Mouse (Mus musculus): ENCODE results near the gene Parva. TPM values are rescaled to one million over a fixed set of nuclear protein-coding genes. Genes with fewer than 3 reads are reported as not detected.

The Parva gene
- polyA plus RNA-seq, 1 experiment from 2014 or later = 47.2 TPM

GRCm38 (mm10) chr7:112390937-112391605 lies 36.2 kb upstream of the Parva start:
- no peaks in the 10 kb centered on the region for H3K9me3 ChIP-seq (ENCODE audit: control insufficient read depth, low read length)
- no peaks in the 10 kb centered on the region for H3K27me3 ChIP-seq (ENCODE audit: control insufficient read depth, insufficient read depth, low read length)
- no peak overlapping the region for H3K4me2 ChIP-seq (replicated peaks; ENCODE audit: low read depth, low read length)
- ATAC-seq (ENCODE audit: low FRiP score) (0 out of 2 replicates have a peak, but pooled peaks have one; percentile 40), DNase-seq (ENCODE audit: low spot score) (peak; percentile 30)
- 33% methylated on average over 6 of the region's 6 CpGs for WGBS
- no peak overlapping the region for H3K4me3 ChIP-seq (ENCODE audit: low read depth, low read length)
- peak overlapping the region; percentile 8; the same call in 1 of the 2 replicates for H3K27ac ChIP-seq (ENCODE audit: low read depth, low read length)
- 0 out of 2 replicates have a peak, but pooled peaks cover 6% of the 10 kb centered on the region for H3K4me1 ChIP-seq (replicated peaks; ENCODE audit: control insufficient read depth, insufficient read depth, low read length)
- H3K9ac ChIP-seq (ENCODE audit: low read depth, low read length) = no peak overlapping the region
- no peaks in the 10 kb centered on the region for H3K36me3 ChIP-seq (ENCODE audit: control insufficient read depth, insufficient read depth, low read length)

GRCm38 (mm10) chr7:112397786-112398185 lies 29.5 kb upstream of the Parva start:
- ATAC-seq (ENCODE audit: low FRiP score) (no peak), DNase-seq (ENCODE audit: low spot score) (no peak)
- Histone ChIP-seq H3K4me3 (ENCODE audit: low read depth, low read length) (no peak overlapping the region), H3K27ac (ENCODE audit: low read depth, low read length) (no peak overlapping the region), H3K9ac (ENCODE audit: low read depth, low read length) (no peak overlapping the region), H3K36me3 (ENCODE audit: control insufficient read depth, insufficient read depth, low read length) (no peaks in the 10 kb centered on the region), H3K4me2 (replicated peaks; ENCODE audit: low read depth, low read length) (no peak overlapping the region), H3K4me1 (replicated peaks; ENCODE audit: control insufficient read depth, insufficient read depth, low read length) (no peaks in the 10 kb centered on the region), H3K9me3 (ENCODE audit: control insufficient read depth, low read length) (no peaks in the 10 kb centered on the region), H3K27me3 (ENCODE audit: control insufficient read depth, insufficient read depth, low read length) (no peaks in the 10 kb centered on the region)
- 88% methylated on average over 3 of the region's 3 CpGs for WGBS

GRCm38 (mm10) chr7:112399425-112400170 lies 27.7 kb upstream of the Parva start:
- 44% methylated on average over 7 of the region's 7 CpGs for WGBS
- no peak overlapping the region for H3K4me3 ChIP-seq (ENCODE audit: low read depth, low read length)
- no peak overlapping the region for H3K9ac ChIP-seq (ENCODE audit: low read depth, low read length)
- H3K9me3 ChIP-seq (ENCODE audit: control insufficient read depth, low read length) = no peaks in the 10 kb centered on the region
- H3K4me1 ChIP-seq (replicated peaks; ENCODE audit: control insufficient read depth, insufficient read depth, low read length) = no peaks in the 10 kb centered on the region
- H3K27me3 ChIP-seq (ENCODE audit: control insufficient read depth, insufficient read depth, low read length) = no peaks in the 10 kb centered on the region
- H3K36me3 ChIP-seq (ENCODE audit: control insufficient read depth, insufficient read depth, low read length) = no peaks in the 10 kb centered on the region
- no peak overlapping the region; the same call in 1 of the 2 replicates for H3K27ac ChIP-seq (ENCODE audit: low read depth, low read length)
- H3K4me2 ChIP-seq (replicated peaks; ENCODE audit: low read depth, low read length) = no peak overlapping the region
- DNase-seq (ENCODE audit: low spot score) (peak; percentile 30), ATAC-seq (ENCODE audit: low FRiP score) (peak; percentile 81)

- no peaks in the 10 kb centered on the region for H3K27me3 ChIP-seq (ENCODE audit: control insufficient read depth, insufficient read depth, low read length)
- H3K27ac ChIP-seq (ENCODE audit: low read depth, low read length) = no peak overlapping the region; the same call in 1 of the 2 replicates
- no peak overlapping the region for H3K9ac ChIP-seq (ENCODE audit: low read depth, low read length)
- peak; percentile 70 for ATAC-seq (ENCODE audit: low FRiP score)
- H3K4me3 ChIP-seq (ENCODE audit: low read depth, low read length) = no peak overlapping the region
- H3K36me3 ChIP-seq (ENCODE audit: control insufficient read depth, insufficient read depth, low read length) = no peaks in the 10 kb centered on the region
- no peak overlapping the region for H3K4me2 ChIP-seq (replicated peaks; ENCODE audit: low read depth, low read length)
- H3K9me3 ChIP-seq (ENCODE audit: control insufficient read depth, low read length) = no peaks in the 10 kb centered on the region
- 45% methylated on average over 6 of the region's 6 CpGs for WGBS
- H3K4me1 ChIP-seq (replicated peaks; ENCODE audit: control insufficient read depth, insufficient read depth, low read length) = no peaks in the 10 kb centered on the region
- peak; percentile 92 for DNase-seq (ENCODE audit: low spot score)
Measured at GRCm38 (mm10) chr7:112400175-112400574, 27.1 kb upstream of the Parva start.

- H3K4me3 ChIP-seq (ENCODE audit: low read depth, low read length) = no peak overlapping the region
- no peaks in the 10 kb centered on the region for H3K4me1 ChIP-seq (replicated peaks; ENCODE audit: control insufficient read depth, insufficient read depth, low read length)
- ATAC-seq (ENCODE audit: low FRiP score) (no peak), DNase-seq (ENCODE audit: low spot score) (no peak)
- H3K36me3 ChIP-seq (ENCODE audit: control insufficient read depth, insufficient read depth, low read length) = no peaks in the 10 kb centered on the region
- H3K4me2 ChIP-seq (replicated peaks; ENCODE audit: low read depth, low read length) = no peak overlapping the region
- no peak overlapping the region for H3K27ac ChIP-seq (ENCODE audit: low read depth, low read length)
- WGBS = 66% methylated on average over 2 of the region's 2 CpGs
- H3K9ac ChIP-seq (ENCODE audit: low read depth, low read length) = no peak overlapping the region
- H3K27me3 ChIP-seq (ENCODE audit: control insufficient read depth, insufficient read depth, low read length) = no peaks in the 10 kb centered on the region
- no peaks in the 10 kb centered on the region for H3K9me3 ChIP-seq (ENCODE audit: control insufficient read depth, low read length)
Measured at GRCm38 (mm10) chr7:112405061-112405460, 22.2 kb upstream of the Parva start.

GRCm38 (mm10) chr7:112405578-112405977 lies 21.7 kb upstream of the Parva start:
- no peaks in the 10 kb centered on the region for H3K4me1 ChIP-seq (replicated peaks; ENCODE audit: control insufficient read depth, insufficient read depth, low read length)
- no peak for ATAC-seq (ENCODE audit: low FRiP score)
- no peak overlapping the region for H3K9ac ChIP-seq (ENCODE audit: low read depth, low read length)
- no peaks in the 10 kb centered on the region for H3K27me3 ChIP-seq (ENCODE audit: control insufficient read depth, insufficient read depth, low read length)
- no peaks in the 10 kb centered on the region for H3K36me3 ChIP-seq (ENCODE audit: control insufficient read depth, insufficient read depth, low read length)
- no peaks in the 10 kb centered on the region for H3K9me3 ChIP-seq (ENCODE audit: control insufficient read depth, low read length)
- H3K4me3 ChIP-seq (ENCODE audit: low read depth, low read length) = no peak overlapping the region
- WGBS = 89% methylated on average over 8 of the region's 8 CpGs
- DNase-seq (ENCODE audit: low spot score) = no peak
- H3K4me2 ChIP-seq (replicated peaks; ENCODE audit: low read depth, low read length) = no peak overlapping the region
- no peak overlapping the region for H3K27ac ChIP-seq (ENCODE audit: low read depth, low read length)

- Histone ChIP-seq H3K4me3 (ENCODE audit: low read depth, low read length) (no peak overlapping the region), H3K4me1 (replicated peaks; ENCODE audit: control insufficient read depth, insufficient read depth, low read length) (no peaks in the 10 kb centered on the region), H3K9me3 (ENCODE audit: control insufficient read depth, low read length) (no peaks in the 10 kb centered on the region), H3K9ac (ENCODE audit: low read depth, low read length) (no peak overlapping the region), H3K27me3 (ENCODE audit: control insufficient read depth, insufficient read depth, low read length) (no peaks in the 10 kb centered on the region), H3K4me2 (replicated peaks; ENCODE audit: low read depth, low read length) (no peak overlapping the region), H3K27ac (ENCODE audit: low read depth, low read length) (no peak overlapping the region), H3K36me3 (ENCODE audit: control insufficient read depth, insufficient read depth, low read length) (no peaks in the 10 kb centered on the region)
- 84% methylated on average over 7 of the region's 7 CpGs for WGBS
- ATAC-seq (ENCODE audit: low FRiP score) = no peak
- DNase-seq (ENCODE audit: low spot score) = no peak
Measured at GRCm38 (mm10) chr7:112407597-112407996, 19.7 kb upstream of the Parva start.

- H3K4me2 ChIP-seq (replicated peaks; ENCODE audit: low read depth, low read length) = no peak overlapping the region
- no peaks in the 10 kb centered on the region for H3K27me3 ChIP-seq (ENCODE audit: control insufficient read depth, insufficient read depth, low read length)
- H3K27ac ChIP-seq (ENCODE audit: low read depth, low read length) = no peak overlapping the region
- H3K9me3 ChIP-seq (ENCODE audit: control insufficient read depth, low read length) = no peaks in the 10 kb centered on the region
- H3K9ac ChIP-seq (ENCODE audit: low read depth, low read length) = no peak overlapping the region
- no peaks in the 10 kb centered on the region for H3K36me3 ChIP-seq (ENCODE audit: control insufficient read depth, insufficient read depth, low read length)
- 84% methylated on average over 3 of the region's 3 CpGs for WGBS
- no peak for DNase-seq (ENCODE audit: low spot score)
- H3K4me1 ChIP-seq (replicated peaks; ENCODE audit: control insufficient read depth, insufficient read depth, low read length) = no peaks in the 10 kb centered on the region
- no peak overlapping the region for H3K4me3 ChIP-seq (ENCODE audit: low read depth, low read length)
- no peak for ATAC-seq (ENCODE audit: low FRiP score)
Measured at GRCm38 (mm10) chr7:112409991-112410390, 17.3 kb upstream of the Parva start.

GRCm38 (mm10) chr7:112413286-112413685 lies 14.0 kb upstream of the Parva start:
- no peak overlapping the region for H3K4me2 ChIP-seq (replicated peaks; ENCODE audit: low read depth, low read length)
- DNase-seq (ENCODE audit: low spot score) = no peak
- WGBS = 88% methylated on average over 6 of the region's 6 CpGs
- H3K27ac ChIP-seq (ENCODE audit: low read depth, low read length) = no peak overlapping the region
- no peak overlapping the region for H3K9ac ChIP-seq (ENCODE audit: low read depth, low read length)
- H3K36me3 ChIP-seq (ENCODE audit: control insufficient read depth, insufficient read depth, low read length) = no peaks in the 10 kb centered on the region
- H3K4me1 ChIP-seq (replicated peaks; ENCODE audit: control insufficient read depth, insufficient read depth, low read length) = peaks cover 7% of the 10 kb centered on the region
- ATAC-seq (ENCODE audit: low FRiP score) = no peak
- H3K9me3 ChIP-seq (ENCODE audit: control insufficient read depth, low read length) = no peaks in the 10 kb centered on the region
- no peaks in the 10 kb centered on the region for H3K27me3 ChIP-seq (ENCODE audit: control insufficient read depth, insufficient read depth, low read length)
- H3K4me3 ChIP-seq (ENCODE audit: low read depth, low read length) = no peak overlapping the region
